23 mouse cellular contexts compared by ENCODE assay signal in genomic region chr19:16477314-16477946, GRCm38 (mm10). TPM values are rescaled to one million over a fixed set of nuclear protein-coding genes. Genes with fewer than 3 reads are reported as not detected.
A peak's percentile ranks its signal among the peaks of the same experiment; 100 is the strongest.
DNase-seq lines count a peak whose midpoint lies in the region; ATAC-seq and TF ChIP-seq lines count a peak whose summit lies in the region.
"Had no signal": no experiment of that assay in that cellular context is flagged by ENCODE, and none has a peak within 500 bp of the region (broad histone marks: within the 10 kb centered on the region; RNA-seq: fewer than 3 reads in every experiment).

No protein-coding gene starts in this region.

- H3K9ac ChIP-seq in liver, postnatal 0 days (replicated peaks), result no peak overlapping the region
- H3K9ac ChIP-seq in liver, embryonic 16.5 days (ENCODE audit: low read depth, low read length), result no peak overlapping the region
- H3K9ac ChIP-seq: embryonic facial prominence, embryonic 13.5 days; forebrain, embryonic 12.5 days; hindbrain, embryonic 13.5 days had no signal

- peaks cover 15% of the 10 kb centered on the region for H3K4me1 ChIP-seq in liver, postnatal 0 days (ENCODE audit: insufficient read depth)
- peaks cover 21% of the 10 kb centered on the region for H3K4me1 ChIP-seq in megakaryocyte, embryonic 14.5 days
- peaks cover 30% of the 10 kb centered on the region for H3K4me1 ChIP-seq in liver, embryonic 16.5 days (ENCODE audit: control insufficient read depth, low read depth, low read length)
- no peaks in the 10 kb centered on the region for H3K4me1 ChIP-seq in hindbrain, embryonic 10.5 days (replicated peaks)
- H3K4me1 ChIP-seq: hindbrain, embryonic 13.5 days had no signal

- H3K27me3 ChIP-seq in liver, postnatal 0 days (ENCODE audit: insufficient read depth, low read length), result no peaks in the 10 kb centered on the region
- H3K27me3 ChIP-seq in megakaryocyte, embryonic 14.5 days (replicated peaks), result no peaks in the 10 kb centered on the region
- no peaks in the 10 kb centered on the region for H3K27me3 ChIP-seq in liver, embryonic 16.5 days (ENCODE audit: control insufficient read depth, insufficient read depth, low read depth, low read length)
- H3K27me3 ChIP-seq in hindbrain, embryonic 10.5 days (ENCODE audit: insufficient read depth, poor library complexity, severe bottlenecking), result no peaks in the 10 kb centered on the region
- H3K27me3 ChIP-seq: embryonic facial prominence, embryonic 13.5 days; forebrain, embryonic 12.5 days; hindbrain, embryonic 13.5 days had no signal

- TF ChIP-seq EP300 in liver, postnatal 0 days (IDR thresholded peaks at IDR 0.05; ENCODE audit: low read depth), result no peak

- no peaks in the 10 kb centered on the region for H3K9me3 ChIP-seq in liver, postnatal 0 days (ENCODE audit: low read length)
- H3K9me3 ChIP-seq in megakaryocyte, embryonic 14.5 days, result peaks cover 13% of the 10 kb centered on the region
- no peaks in the 10 kb centered on the region for H3K9me3 ChIP-seq in liver, embryonic 16.5 days (replicated peaks; ENCODE audit: control insufficient read depth, low read length)
- peaks cover 6% of the 10 kb centered on the region; the same call in 1 of the 2 replicates for H3K9me3 ChIP-seq in hindbrain, embryonic 10.5 days
- H3K9me3 ChIP-seq: embryonic facial prominence, embryonic 13.5 days; G1E; heart, embryonic 10.5 days had no signal

- ATAC-seq in liver, postnatal 0 days, result no peak
- no peak for ATAC-seq in megakaryocyte, adult 5-6 weeks (ENCODE audit: poor library complexity, severe bottlenecking)
- ATAC-seq in liver, embryonic 16.5 days (ENCODE audit: low read depth), result no peak
- ATAC-seq: CD4-positive, CD25-positive, alpha-beta regulatory T cell, adult 4 months; forebrain, embryonic 16.5 days had no signal

- no peak for TF ChIP-seq CTCF in liver, postnatal 0 days (IDR thresholded peaks at IDR 0.05; ENCODE audit: low read depth)

- peak; percentile 27 for DNase-seq in liver
- DNase-seq in liver, postnatal 0 days, result no peak
- no peak for DNase-seq in urinary bladder, postnatal 36 days (ENCODE audit: low spot score in 2 of 2)
- DNase-seq in hindbrain, embryonic 10.5 days (ENCODE audit: low spot score), result no peak
- DNase-seq: adrenal gland, postnatal 10 days; B cell, adult 2 months; cerebellum, adult 18-20 months; cerebellum, adult 9-11 months; cerebellum, postnatal 36 days; gastrocnemius, postnatal 10 days; heart, adult 18-20 months; heart, postnatal 10 days; heart, postnatal 4 days had no signal

- H3K4me3 ChIP-seq in liver, postnatal 0 days (ENCODE audit: low read depth, low read length), result no peak overlapping the region
- H3K4me3 ChIP-seq in megakaryocyte, embryonic 14.5 days (replicated peaks), result peak overlapping the region; percentile 70
- H3K4me3 ChIP-seq in liver, embryonic 16.5 days (ENCODE audit: low read depth, low read length), result no peak overlapping the region
- H3K4me3 ChIP-seq in hindbrain, embryonic 10.5 days, result no peak overlapping the region
- H3K4me3 ChIP-seq: embryonic facial prominence, embryonic 13.5 days; forebrain, embryonic 12.5 days; heart, embryonic 10.5 days; hindbrain, embryonic 13.5 days had no signal

- H3K4me2 ChIP-seq in liver, postnatal 0 days (ENCODE audit: low read depth, low read length), result no peak overlapping the region
- peak overlapping the region; percentile 24 for H3K4me2 ChIP-seq in liver, embryonic 16.5 days (ENCODE audit: low read depth, low read length)
- H3K4me2 ChIP-seq: embryonic facial prominence, embryonic 13.5 days; forebrain, embryonic 12.5 days; hindbrain, embryonic 13.5 days had no signal

- 49% methylated on average over 12 of the region's 12 CpGs for WGBS in liver, postnatal 0 days (ENCODE audit: insufficient replicate concordance)
- WGBS in liver, embryonic 16.5 days (ENCODE audit: insufficient replicate concordance), result 40% methylated on average over 12 of the region's 12 CpGs
- 88% methylated on average over 12 of the region's 12 CpGs for WGBS in hindbrain, embryonic 10.5 days

- no peaks in the 10 kb centered on the region for H3K36me3 ChIP-seq in liver, postnatal 0 days (replicated peaks; ENCODE audit: insufficient read depth, low read length)
- peaks cover 6% of the 10 kb centered on the region for H3K36me3 ChIP-seq in megakaryocyte, embryonic 14.5 days (replicated peaks; ENCODE audit: low read length)
- H3K36me3 ChIP-seq in liver, embryonic 16.5 days (ENCODE audit: control insufficient read depth, insufficient read depth), result no peaks in the 10 kb centered on the region
- no peaks in the 10 kb centered on the region for H3K36me3 ChIP-seq in hindbrain, embryonic 10.5 days
- H3K36me3 ChIP-seq: embryonic facial prominence, embryonic 13.5 days; forebrain, embryonic 12.5 days; G1E; hindbrain, embryonic 13.5 days had no signal

- H3K27ac ChIP-seq in liver, postnatal 0 days (ENCODE audit: low read depth), result no peak overlapping the region
- no peak overlapping the region; the same call in 1 of the 2 replicates for H3K27ac ChIP-seq in liver, embryonic 16.5 days (ENCODE audit: low read length)
- H3K27ac ChIP-seq in hindbrain, embryonic 10.5 days, result no peak overlapping the region
- H3K27ac ChIP-seq: embryonic facial prominence, embryonic 13.5 days; forebrain, embryonic 12.5 days; heart, embryonic 10.5 days; hindbrain, embryonic 13.5 days had no signal

RNA-seq across cellular contexts. Expression of gene Gna14, which starts 41.9 kb away (rescaled TPM):
- 0.57 and 0.79 TPM in 2 replicates for polyA plus RNA-seq in liver, postnatal 0 days (2015; fragmentation: Nextera tagmentation; extraction: Ambion mirVana)
- polyA plus RNA-seq in megakaryocyte, embryonic 14.5 days (2012; ENCODE audit: insufficient read depth, low replicate concordance), result not detected in 2 replicates
- total RNA-seq in megakaryocyte, adult 5-6 weeks (2015), result 1.2 and 2.3 TPM in 2 replicates
- total RNA-seq in megakaryocyte, adult 5-6 weeks (2017), result 0.45 and 1.4 TPM in 2 replicates
- polyA plus RNA-seq in liver, embryonic 16.5 days (2015; fragmentation: Nextera tagmentation; extraction: Ambion mirVana), result 0.72 and 1.0 TPM in 2 replicates
- 0.27 and 1.0 TPM in 2 replicates for polyA plus RNA-seq in hindbrain, embryonic 10.5 days (2016; fragmentation: Nextera tagmentation; extraction: Ambion mirVana)
- total RNA-seq: G1E had no signal
- polyA plus RNA-seq: G1E had no signal
